Comparison of ENCODE assay signal across 11 mouse cellular contexts in the genomic region with DNA sequence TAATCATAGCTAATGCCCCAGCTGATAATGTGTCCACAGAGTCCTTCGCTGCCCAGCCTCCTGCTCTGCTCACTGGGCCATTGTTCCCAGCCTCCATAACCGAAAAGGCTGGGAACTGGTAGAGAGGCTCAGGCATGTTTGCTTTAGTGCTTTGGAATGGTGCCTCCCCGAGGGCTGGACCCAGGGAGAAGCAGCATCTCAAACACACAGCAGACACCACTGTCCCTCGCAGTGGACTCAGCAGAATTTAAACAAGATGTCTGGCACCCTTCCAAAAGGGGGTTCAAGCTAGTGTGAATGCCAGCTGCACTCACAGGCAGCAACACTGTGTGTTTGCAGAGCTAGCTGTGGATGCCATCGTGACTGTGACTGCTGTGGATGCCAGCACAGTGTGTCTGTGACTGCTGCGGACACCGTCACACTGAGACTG.
DNase-seq lines count a peak whose midpoint lies in the region; ATAC-seq lines count a peak whose summit lies in the region.
"Had no signal": no experiment of that assay in that cellular context is flagged by ENCODE, and none has a peak within 500 bp of the region (broad histone marks: within the 10 kb centered on the region; RNA-seq: fewer than 3 reads in every experiment).

No protein-coding gene starts in this region.

- peaks cover 30% of the 10 kb centered on the region for H3K4me1 ChIP-seq in kidney, embryonic 15.5 days
- peaks cover 31% of the 10 kb centered on the region for H3K4me1 ChIP-seq in embryonic facial prominence, embryonic 15.5 days

- H3K4me3 ChIP-seq in kidney, embryonic 15.5 days (replicated peaks): no peak overlapping the region
- H3K4me3 ChIP-seq in embryonic facial prominence, embryonic 15.5 days (replicated peaks): no peak overlapping the region

- H3K9ac ChIP-seq in kidney, embryonic 15.5 days: no peak overlapping the region
- no peak overlapping the region for H3K9ac ChIP-seq in embryonic facial prominence, embryonic 15.5 days

- no peaks in the 10 kb centered on the region for H3K36me3 ChIP-seq in kidney, embryonic 15.5 days
- no peaks in the 10 kb centered on the region for H3K36me3 ChIP-seq in embryonic facial prominence, embryonic 15.5 days
- H3K36me3 ChIP-seq: G1E had no signal

- no peaks in the 10 kb centered on the region for H3K27me3 ChIP-seq in kidney, embryonic 15.5 days
- no peaks in the 10 kb centered on the region for H3K27me3 ChIP-seq in embryonic facial prominence, embryonic 15.5 days

- H3K9me3 ChIP-seq in kidney, embryonic 15.5 days (replicated peaks): no peaks in the 10 kb centered on the region
- no peaks in the 10 kb centered on the region for H3K9me3 ChIP-seq in embryonic facial prominence, embryonic 15.5 days (replicated peaks)

- WGBS in kidney, embryonic 15.5 days: 62% methylated on average over 7 of the region's 7 CpGs
- 22% methylated on average over 7 of the region's 7 CpGs for WGBS in embryonic facial prominence, embryonic 15.5 days

- ATAC-seq in kidney, embryonic 15.5 days (replicated peaks; ENCODE audit: low FRiP score): 0 out of 2 replicates have a peak, but pooled peaks have one; percentile 59
- ATAC-seq in embryonic facial prominence, embryonic 15.5 days (ENCODE audit: insufficient number of reproducible peaks, low FRiP score, low TSS enrichment, low read depth): peak; percentile 85

- H3K4me2 ChIP-seq in kidney, embryonic 15.5 days: no peak overlapping the region
- no peak overlapping the region for H3K4me2 ChIP-seq in embryonic facial prominence, embryonic 15.5 days (replicated peaks)

- DNase-seq in kidney, adult 11 months: no peak
- DNase-seq in NIH3T3 (ENCODE audit: low read depth): peak; percentile 62
- DNase-seq in lung, postnatal 4 days: peak; percentile 7 to 38
- DNase-seq in urinary bladder, adult 18-20 months (ENCODE audit: low spot score in 2 of 2): no peak
- DNase-seq in urinary bladder, postnatal 10 days (ENCODE audit: low spot score): no peak
- DNase-seq in heart, postnatal 10 days: no peak
- DNase-seq: heart, postnatal 36 days; thymus, adult 2 months had no signal

- intact Hi-C loops in heart, postnatal 10 days (cut with DNase I): no loop called here

- H3K27ac ChIP-seq in kidney, embryonic 15.5 days: no peak overlapping the region
- H3K27ac ChIP-seq in embryonic facial prominence, embryonic 15.5 days (replicated peaks): peak overlapping the region; percentile 73

Comparison
In these comparisons a context has a peak if more than half of its experiments do, and no peak if none do; other contexts are left out.
1. DNase-seq: peak in NIH3T3 (single experiment) and lung, postnatal 4 days (2 of 2); none in kidney, adult 11 months (single experiment), urinary bladder, adult 18-20 months (0 of 2), urinary bladder, postnatal 10 days (single experiment) and heart, postnatal 10 days (0 of 2).